Mouse (Mus musculus) cerebral cortex, adult 2 months (tissue): Measurements from ENCODE around the gene Cabp4.

Source experiments
- WGBS: fragments of 180-500 bp; shearing (Covaris S2); methylation state at CpG from one replicate; pipeline ENCODE4 v1.1.7; 2018; 5-methylcytosine and 5-hydroxymethylcytosine counted together

The Cabp4 gene

GRCm38 (mm10) chr19:4147782-4148490 is 4.1 kb upstream of the Cabp4 start:
- WGBS = 35% methylated on average over 9 of the region's 9 CpGs

GRCm38 (mm10) chr19:4147022-4147405 is 3.2 kb upstream of the Cabp4 start:
- WGBS = 46% methylated on average over 3 of the region's 3 CpGs

- 76% methylated on average over 12 of the region's 12 CpGs for WGBS
Observed at GRCm38 (mm10) chr19:4146366-4147021, 2.7 kb upstream of the Cabp4 start.

- WGBS = 89% methylated on average over 5 of the region's 5 CpGs
Observed at GRCm38 (mm10) chr19:4145936-4146335, 2.1 kb upstream of the Cabp4 start.

- WGBS = 81% methylated on average over 16 of the region's 16 CpGs
Observed at GRCm38 (mm10) chr19:4144550-4145498, 991 bp upstream of the Cabp4 start.

- 80% methylated on average over 18 of the region's 18 CpGs for WGBS
Observed at GRCm38 (mm10) chr19:4142416-4143173, 1.2 kb downstream of the Cabp4 start.

- WGBS = 88% methylated on average over 6 of the region's 6 CpGs
Observed at GRCm38 (mm10) chr19:4140147-4140546, 3.7 kb downstream of the Cabp4 start.

- WGBS = 91% methylated on average over 2 of the region's 2 CpGs
Observed at GRCm38 (mm10) chr19:4139446-4139845, 4.4 kb downstream of the Cabp4 start, which contains the start of gene Gpr152. TSS of gene Gpr152 (plus strand) at chr19:4139787.

GRCm38 (mm10) chr19:4137913-4138312 is 5.9 kb downstream of the Cabp4 start:
- 82% methylated on average over 5 of the region's 5 CpGs for WGBS

- WGBS = 87% methylated on average over 5 of the region's 5 CpGs
Observed at GRCm38 (mm10) chr19:4136463-4136862, 7.4 kb downstream of the Cabp4 start.

GRCm38 (mm10) chr19:4135963-4136345 is 7.9 kb downstream of the Cabp4 start:
- 37% methylated on average over 8 of the region's 8 CpGs for WGBS

- 85% methylated on average over 6 of the region's 6 CpGs for WGBS
Observed at GRCm38 (mm10) chr19:4135229-4135962, 8.4 kb downstream of the Cabp4 start.

- 79% methylated on average over 4 of the region's 4 CpGs for WGBS
Observed at GRCm38 (mm10) chr19:4134354-4134753, 9.5 kb downstream of the Cabp4 start.

- 78% methylated on average over 2 of the region's 2 CpGs for WGBS
Observed at GRCm38 (mm10) chr19:4131768-4132167, 12.1 kb downstream of the Cabp4 start.

GRCm38 (mm10) chr19:4131075-4131474 is 12.8 kb downstream of the Cabp4 start:
- WGBS = 90% methylated on average over 5 of the region's 5 CpGs

- 86% methylated on average over 4 of the region's 4 CpGs for WGBS
Observed at GRCm38 (mm10) chr19:4130106-4130505, 13.7 kb downstream of the Cabp4 start.

- WGBS = 88% methylated on average over 7 of the region's 7 CpGs
Observed at GRCm38 (mm10) chr19:4129462-4129861, 14.4 kb downstream of the Cabp4 start.

- 63% methylated on average over 7 of the region's 7 CpGs for WGBS
Observed at GRCm38 (mm10) chr19:4126759-4127495, 16.9 kb downstream of the Cabp4 start.

GRCm38 (mm10) chr19:4125741-4126696 is 17.8 kb downstream of the Cabp4 start, which contains the start of gene Aip:
TSS of gene Aip (minus strand) at chr19:4125858.
- under 1% methylated on average over 63 of the region's 64 CpGs for WGBS
